Mouse (Mus musculus) testis, adult 2 months (tissue): ENCODE measurements around the gene Wdr89.

Experiments
- CTCF ChIP-seq: fragments of 200-500 bp; IDR thresholded peaks from 2 replicates; pipeline ENCODE4 v1.5.1; 2012; ENCODE audit warnings: low read depth, mild to moderate bottlenecking, inconsistent platforms, low read length, moderate library complexity; ENCODE audit not compliant: control insufficient read depth, insufficient read depth, insufficient replicate concordance
- POLR2A ChIP-seq: fragments of 200-500 bp; IDR thresholded peaks from 2 replicates; pipeline ENCODE4 v1.6.1; 2012; ENCODE audit warnings: low read depth, mild to moderate bottlenecking, inconsistent platforms, low read length, moderate library complexity; ENCODE audit not compliant: control insufficient read depth

GRCm38 (mm10) chr12:75599490-75599889, 69.8 kb downstream of the Wdr89 start:
- no peak for TF ChIP-seq POLR2A
- no peak for TF ChIP-seq CTCF
